Mouse (Mus musculus): ENCODE data around the gene Dusp23.
A peak's percentile ranks its signal among the peaks of the same experiment; 100 is the strongest.

The Dusp23 gene

DNA sequence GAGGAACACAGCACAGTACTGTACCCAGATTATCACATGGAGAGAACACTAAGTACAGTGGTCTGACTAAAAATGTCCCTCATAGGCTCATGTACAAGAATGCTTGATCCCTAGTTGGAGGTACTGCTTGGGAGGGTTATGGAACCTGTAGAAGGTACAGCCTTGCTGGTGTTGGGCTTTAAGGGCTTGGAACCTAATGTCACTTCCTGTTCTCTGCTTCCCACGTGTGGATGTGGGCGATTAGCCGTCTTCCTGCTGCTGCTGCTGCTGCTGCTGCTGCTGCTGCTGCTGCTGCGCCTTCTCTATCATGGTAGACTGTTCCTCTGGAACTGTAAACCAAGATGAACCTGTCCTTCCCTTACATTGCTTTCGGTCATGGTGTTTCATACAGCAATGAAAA lies 9.2 kb downstream of the Dusp23 start:
- no peak for DNase-seq (ENCODE audit: low spot score)

DNA sequence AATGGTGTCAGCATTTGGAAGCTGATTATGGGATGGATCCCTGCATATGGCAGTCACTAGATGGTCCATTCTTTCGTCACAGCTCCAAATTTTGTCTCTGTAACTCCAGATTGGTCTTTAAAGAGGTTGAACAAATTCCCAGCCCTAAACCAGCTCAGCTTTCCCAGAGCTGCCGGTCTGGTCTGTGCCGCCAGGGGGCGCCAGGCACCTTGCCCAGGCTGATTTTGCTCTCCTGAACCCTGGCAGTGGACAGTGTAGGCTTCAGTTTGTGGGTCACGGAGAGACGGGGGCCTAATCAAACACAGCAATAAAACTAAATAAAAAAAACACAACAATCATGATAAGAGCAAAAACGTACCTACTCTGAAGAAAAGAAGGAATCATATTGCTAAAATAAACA lies 13.5 kb downstream of the Dusp23 start:
- DNase-seq (ENCODE audit: low spot score), result peak; percentile 80

DNA sequence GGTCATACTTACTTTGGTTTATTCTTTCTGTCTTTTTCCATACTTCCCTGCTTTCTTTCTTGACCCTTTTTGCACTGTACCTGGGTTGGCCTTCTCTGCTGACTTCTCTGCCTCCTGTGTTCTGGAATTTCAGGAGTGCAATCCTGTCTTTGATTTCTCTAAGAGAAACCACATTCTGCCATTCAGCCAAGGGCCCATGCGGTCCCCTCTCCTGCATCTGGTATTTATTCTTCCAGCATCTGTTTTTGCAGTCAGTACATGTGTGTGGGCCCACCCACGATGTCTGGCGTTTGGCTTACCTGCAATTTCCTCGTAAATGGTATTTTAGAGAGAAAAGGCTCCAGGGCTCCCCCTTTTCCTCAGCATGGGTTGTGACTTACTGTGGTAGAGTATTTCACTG lies 14.6 kb downstream of the Dusp23 start:
- peak; percentile 43 for DNase-seq (ENCODE audit: low spot score)

DNA sequence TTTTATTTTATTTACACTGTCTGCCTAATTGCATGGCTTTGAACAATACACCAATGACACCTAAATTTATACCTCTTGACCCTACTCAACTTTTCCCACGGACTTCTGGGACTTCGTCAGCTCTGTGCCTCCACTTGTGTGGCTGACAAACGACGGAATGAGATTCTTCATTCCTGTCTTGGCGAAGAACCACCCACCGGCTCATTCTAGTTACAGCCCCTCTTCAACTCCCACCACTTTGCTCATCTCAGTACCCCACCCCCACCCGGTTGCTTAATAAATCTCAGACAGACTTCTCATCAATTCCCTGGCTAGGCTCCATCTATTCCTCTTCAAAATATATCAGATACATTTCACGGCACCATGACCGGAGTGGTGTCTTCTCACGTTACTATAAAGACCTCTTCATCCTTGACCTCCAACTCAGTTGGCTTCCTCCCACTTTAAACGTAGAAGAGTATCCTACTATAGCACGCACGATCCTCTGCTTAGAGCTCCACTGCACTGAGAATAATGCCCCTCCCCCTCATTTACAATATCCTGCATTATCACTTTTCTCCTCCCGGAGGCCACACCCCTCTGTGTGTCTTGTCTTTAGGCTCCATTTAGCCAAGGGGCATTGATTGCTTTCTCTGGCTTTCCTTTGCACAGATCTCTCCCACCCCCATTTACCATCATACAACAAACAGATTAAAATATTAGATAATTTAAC lies 15.2 kb downstream of the Dusp23 start:
- DNase-seq (ENCODE audit: low spot score), result peak; percentile 66

DNA sequence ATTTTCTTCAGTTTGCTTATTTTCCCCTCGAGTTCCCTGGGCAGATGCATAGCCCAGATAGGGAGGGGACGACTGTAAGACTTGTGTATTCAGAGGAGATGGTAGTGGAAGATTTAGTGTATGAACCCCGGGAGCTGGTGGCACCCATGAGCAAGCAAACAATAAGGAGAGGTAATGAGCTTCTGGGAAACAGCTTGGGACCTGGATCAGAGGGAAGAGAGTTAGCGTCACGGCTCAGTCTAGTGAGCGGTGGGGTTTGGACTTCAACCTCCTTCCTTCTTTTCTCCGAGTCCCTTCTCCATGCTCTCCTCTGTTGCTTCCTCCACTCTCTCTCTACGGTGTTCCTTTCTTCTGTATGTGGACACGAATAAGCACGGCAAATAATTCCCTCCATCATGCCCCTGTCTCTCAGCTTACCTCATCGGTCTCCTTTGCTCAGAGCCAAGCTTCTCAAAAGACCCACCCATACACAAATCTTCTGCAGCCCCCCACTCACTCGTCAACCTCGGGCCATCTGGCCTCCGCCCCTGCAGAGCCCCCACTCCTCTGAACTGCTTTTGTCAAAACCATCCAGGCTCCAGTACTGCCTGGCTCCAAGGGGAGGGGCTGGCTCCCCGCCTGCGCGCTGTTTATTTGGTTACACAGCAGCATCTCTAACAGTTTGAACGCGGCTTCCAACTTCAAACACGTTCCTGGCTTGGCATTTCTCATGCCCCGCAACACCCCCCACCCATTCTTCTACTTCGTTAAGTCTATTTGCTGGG lies 16.0 kb downstream of the Dusp23 start:
- peak; percentile 71 for DNase-seq (ENCODE audit: low spot score)

DNA sequence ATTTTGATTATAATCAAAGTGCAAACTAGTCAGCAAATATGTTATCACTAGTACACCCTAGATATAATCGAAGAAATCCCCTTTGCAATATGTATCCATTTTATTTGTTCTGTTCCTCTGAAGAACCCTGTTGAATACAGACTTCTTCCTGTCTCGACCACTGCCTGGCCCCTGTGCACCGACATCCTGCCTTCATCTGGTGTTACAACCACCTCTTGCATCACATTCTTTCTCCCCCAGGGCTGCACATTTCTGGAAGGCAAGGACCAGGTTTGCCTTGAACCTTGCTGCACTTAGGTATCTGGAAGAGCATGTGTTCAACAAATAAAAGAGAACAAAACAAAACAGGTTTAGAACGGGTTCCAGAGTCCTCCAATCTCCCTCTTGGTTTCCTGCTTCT lies 17.4 kb downstream of the Dusp23 start:
- DNase-seq (ENCODE audit: low spot score), result no peak

DNA sequence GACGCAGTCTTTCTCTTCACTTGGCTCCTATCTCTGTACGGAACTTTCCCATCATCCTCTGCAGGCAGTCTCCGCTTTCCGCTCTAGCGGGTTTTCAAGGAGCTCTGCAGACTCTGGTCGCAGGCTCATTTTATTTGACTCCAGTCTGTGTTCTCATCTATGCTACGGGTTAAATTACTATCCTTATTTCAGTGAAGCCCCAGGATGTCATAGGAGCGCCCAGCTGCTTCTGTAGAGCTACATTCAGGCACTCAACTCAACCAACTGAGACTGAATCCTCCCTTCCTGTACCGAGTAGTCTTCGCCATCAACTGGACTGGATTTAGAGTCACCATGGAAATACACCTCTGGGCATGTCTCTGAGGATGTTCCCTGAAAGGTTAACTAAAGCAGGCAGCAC lies 18.1 kb downstream of the Dusp23 start:
- DNase-seq (ENCODE audit: low spot score), result no peak

DNA sequence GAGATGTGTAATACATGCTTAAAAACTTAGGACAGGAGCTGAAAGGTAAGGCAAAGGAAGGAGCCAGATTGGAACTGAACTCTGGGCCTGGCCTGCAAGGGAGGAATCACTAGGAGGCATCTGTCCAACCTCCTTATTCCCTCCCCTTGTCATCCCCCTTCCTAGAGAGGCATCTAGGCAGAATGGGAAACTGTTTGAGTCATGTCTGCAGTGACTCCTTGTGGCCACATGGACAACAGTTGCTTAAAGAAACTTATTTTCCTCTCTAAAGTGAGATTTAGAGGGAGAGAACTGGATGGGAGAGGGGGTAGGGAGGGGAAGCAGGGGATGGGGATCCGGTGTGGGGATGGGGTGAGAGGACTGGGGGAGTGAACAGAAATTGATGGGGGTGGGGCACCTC lies 20.0 kb downstream of the Dusp23 start:
- peak; percentile 29 for DNase-seq (ENCODE audit: low spot score)

DNA sequence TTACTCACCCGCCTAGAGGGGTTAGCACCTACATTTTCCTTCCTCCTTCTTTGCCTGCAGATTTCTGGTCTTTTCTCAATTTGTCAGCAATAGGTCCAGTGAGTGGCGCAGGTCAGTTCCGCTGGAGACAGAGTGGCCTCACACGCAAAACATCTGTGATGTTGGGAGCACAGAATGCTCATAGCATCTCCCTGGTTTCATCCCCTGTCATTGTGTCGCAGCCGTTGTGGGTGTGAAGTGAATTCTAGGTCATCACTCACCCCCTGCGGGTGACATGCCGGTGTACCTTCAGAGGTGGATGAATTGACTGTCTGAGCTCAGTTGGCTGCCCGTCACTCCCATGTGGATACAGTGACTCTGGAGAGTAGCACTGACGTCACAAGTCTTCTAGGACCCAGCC lies 21.5 kb downstream of the Dusp23 start:
- DNase-seq (ENCODE audit: low spot score), result no peak

DNA sequence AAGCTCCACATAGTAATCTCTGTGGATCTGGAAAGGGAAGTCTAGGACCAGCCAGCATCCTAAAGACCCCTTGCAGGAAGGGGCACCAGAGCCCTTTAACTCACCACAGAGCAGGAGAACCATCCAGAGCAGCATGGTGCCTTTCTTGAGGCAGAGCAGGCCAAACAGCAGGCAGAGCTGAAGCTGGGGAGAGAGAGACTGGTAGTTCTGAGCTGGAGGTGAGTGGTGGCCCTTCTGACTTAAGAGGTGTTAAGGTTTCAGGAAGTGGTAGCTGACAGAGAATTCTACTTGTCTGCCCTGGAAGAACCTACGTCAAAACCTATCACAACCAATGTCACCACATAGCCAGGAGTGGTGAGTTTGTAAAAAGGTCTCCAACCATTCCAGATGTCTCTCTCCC lies 30.4 kb downstream of the Dusp23 start, which contains the start of gene Fcrl6:
Gene Fcrl6, minus strand, starts transcription at position 226 of the 400 bp plus-strand sequence.
- no peak for DNase-seq (ENCODE audit: low spot score)

DNA sequence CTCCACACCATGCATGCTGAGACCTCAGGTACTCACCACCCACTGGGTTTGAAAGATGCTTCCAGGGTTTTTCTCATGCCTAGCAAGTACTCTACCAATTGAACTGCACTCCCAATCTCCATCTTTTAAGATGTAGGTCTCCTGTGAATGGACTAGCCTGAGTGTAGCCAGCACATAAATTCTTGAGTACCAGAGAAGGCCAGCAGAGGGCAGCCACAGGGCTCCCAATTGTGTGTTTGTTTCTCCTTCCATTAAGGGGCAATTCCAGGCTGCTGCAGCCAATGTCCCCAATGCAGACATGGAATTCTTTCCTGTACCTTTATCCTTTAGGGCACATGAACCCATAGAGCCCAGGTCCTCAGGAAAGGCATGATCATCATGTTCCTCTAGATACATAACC lies 38.3 kb downstream of the Dusp23 start:
- peak; percentile 67 for DNase-seq (ENCODE audit: low spot score)

DNA sequence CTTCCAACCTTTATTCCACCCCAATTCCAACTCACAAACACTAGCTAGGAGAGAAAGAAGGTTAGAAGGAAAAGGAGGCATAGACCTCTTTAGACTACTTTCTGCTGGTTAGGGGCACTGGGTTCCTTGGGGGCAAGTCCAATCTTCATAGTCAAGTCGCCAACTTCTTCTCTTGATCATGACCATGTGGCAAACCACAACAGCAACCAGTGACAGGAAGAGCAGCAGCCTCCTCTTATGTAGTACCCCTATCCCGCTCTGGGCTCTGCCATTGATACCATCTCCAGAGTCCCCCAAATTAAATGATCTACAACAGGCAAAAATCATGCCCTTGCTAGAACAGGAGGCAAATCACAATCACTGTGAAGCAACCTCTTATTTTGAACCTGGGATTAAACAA lies 38.8 kb downstream of the Dusp23 start:
- DNase-seq (ENCODE audit: low spot score), result no peak

DNA sequence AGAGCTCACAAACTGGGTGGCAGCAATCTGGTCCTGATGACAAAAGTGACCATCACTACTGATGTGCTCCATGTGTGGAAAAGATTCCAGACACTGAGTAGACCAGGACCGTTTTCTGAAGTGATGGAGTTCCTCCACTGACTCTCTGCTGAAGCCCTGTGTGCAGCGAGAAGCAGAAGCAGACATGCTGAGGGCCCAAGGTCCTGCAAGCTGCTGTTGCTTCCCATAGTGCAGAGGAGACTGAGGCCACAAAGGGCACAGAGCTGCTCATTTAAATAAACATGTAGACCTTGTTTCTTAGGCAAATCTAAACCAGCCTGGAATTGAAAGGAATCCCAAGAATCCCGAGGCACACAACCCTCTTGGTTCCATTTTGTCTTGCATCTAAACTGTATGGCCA lies 39.4 kb downstream of the Dusp23 start:
- DNase-seq (ENCODE audit: low spot score), result no peak

DNA sequence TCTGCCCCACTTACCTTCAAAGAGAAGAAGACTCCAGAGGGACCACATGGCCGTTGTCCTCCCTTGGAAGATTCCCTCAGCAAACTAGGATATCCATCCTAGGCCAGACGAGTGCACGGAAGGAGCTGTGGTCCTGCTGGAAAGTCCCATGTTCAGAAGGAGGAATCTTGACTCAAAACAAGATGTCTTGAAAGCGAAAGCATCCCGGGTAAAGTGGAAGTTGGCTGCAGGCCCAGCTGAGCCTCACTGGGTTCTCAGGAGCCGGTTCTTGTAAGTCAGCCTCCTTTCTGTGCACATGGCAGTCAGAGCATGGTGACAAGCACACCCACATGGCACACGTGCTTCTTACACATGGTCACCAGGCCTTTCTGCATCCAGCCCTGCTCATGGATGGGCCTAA lies 42.4 kb downstream of the Dusp23 start, which contains the start of gene Slamf8:
Gene Slamf8, minus strand, starts transcription at position 184 of the 400 bp plus-strand sequence.
- no peak for DNase-seq (ENCODE audit: low spot score)

DNA sequence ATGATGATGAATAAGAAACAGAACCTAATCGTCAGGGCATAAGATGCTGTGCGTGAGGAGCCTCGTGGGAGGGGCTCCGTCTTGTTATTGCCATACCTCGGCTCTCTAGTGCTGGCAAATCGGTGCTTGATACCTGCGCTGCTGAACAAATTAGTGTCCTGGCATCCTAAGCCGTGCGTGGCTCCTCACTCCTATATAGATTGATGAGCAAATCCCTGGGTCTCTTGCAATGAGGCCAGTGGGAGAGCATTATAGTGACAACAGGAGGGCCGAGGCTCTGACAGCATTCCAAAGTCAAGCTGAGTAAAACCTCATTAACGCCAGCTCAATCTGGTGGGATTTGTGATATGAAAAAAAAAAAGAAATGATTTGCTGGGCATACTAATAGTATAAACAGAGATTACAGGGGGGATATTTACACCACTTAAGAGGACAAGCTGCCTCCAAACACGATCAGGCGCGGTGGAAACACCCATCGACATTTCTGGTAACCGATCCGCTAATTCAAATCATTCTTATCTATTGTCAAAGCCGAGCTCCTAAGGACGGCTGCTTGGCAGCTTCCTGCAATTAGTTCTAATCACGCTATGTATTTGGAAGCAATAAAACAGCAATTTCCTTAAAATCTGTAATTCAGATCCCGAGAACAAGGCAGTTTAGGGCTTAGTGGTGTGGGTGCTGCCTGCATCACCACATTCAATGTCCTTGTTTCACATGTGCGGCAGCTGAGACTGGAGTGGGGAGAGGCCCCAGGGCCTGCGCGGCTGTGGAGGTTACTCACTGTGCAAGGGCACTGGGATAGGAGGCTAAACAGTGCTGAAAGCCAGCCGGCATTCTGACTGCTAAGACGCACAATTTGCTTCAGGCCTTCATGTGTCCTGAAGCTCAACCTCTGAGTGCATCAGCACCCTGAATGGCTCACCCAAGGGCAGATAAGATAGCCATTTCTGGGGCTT lies 46.9 kb downstream of the Dusp23 start:
- peak; percentile 35 for DNase-seq (ENCODE audit: low spot score)

DNA sequence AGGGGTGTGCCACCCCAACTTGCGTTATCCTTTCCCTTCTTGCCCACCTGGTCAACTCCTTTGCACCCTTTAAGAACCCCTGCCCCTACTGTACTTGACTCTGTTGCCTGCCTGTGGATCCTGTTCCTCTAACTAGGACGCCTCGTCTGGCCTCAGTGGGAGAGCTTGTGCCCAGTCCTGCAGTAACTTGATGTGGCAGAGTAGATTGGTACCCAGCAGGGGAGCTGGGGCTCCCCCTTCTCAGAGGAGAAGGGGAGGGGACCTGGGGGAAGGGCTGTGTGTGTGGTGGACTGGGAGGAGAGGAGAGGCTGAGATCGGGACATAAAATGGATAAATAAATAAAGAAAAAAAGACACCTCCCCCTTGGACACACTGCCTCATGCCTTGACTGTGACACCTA lies 47.7 kb downstream of the Dusp23 start:
- DNase-seq (ENCODE audit: low spot score), result no peak

DNA sequence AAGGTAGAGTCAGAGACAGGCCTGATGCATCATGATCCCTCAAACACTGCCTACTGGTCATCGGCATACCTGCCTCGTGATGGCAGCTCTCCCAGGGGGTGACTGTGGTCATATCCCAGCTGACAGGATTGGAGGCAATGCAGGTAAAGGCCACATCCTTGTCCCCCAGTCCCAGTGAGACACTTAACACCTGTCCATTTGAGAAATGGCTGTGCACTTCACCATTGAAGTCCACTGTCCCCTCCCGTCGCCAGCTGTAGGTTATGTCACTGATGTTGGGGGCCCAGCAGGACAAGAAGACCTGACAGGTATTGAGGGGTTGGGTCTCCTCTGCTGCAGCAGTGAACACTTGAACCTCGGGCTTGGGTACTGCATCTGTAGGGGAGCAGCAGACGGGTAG lies 48.5 kb downstream of the Dusp23 start:
- no peak for DNase-seq (ENCODE audit: low spot score)

DNA sequence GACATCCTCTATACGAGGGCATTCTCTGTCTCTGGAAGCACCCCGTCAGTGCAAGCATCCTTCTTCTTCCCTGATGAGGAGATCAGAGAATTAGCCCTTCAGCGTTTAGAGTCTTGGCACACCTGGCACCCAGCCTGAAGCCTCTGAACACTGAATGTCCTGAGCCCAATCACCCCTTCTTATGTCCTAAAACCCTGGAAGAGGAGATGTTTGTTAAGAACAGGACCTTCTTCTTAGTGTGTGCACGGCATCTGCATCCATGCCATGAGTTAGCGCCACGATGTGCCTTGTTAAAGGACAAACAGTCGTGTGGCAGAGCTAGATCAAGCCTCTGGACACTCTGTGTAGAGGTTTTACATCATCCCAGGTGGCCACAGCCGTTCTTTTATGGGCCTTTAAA lies 50.3 kb downstream of the Dusp23 start:
- no peak for DNase-seq (ENCODE audit: low spot score)

Measured in embryo, embryonic 10 days (tissue).